Mouse (Mus musculus): ENCODE data around the gene Ttc39b. TPM values are rescaled to one million over a fixed set of nuclear protein-coding genes. Genes with fewer than 3 reads are reported as not detected.

Ttc39b gene
- total and polyA plus RNA-seq, 3 experiments = 11.3 to 109 (median 21.1) TPM

DNA sequence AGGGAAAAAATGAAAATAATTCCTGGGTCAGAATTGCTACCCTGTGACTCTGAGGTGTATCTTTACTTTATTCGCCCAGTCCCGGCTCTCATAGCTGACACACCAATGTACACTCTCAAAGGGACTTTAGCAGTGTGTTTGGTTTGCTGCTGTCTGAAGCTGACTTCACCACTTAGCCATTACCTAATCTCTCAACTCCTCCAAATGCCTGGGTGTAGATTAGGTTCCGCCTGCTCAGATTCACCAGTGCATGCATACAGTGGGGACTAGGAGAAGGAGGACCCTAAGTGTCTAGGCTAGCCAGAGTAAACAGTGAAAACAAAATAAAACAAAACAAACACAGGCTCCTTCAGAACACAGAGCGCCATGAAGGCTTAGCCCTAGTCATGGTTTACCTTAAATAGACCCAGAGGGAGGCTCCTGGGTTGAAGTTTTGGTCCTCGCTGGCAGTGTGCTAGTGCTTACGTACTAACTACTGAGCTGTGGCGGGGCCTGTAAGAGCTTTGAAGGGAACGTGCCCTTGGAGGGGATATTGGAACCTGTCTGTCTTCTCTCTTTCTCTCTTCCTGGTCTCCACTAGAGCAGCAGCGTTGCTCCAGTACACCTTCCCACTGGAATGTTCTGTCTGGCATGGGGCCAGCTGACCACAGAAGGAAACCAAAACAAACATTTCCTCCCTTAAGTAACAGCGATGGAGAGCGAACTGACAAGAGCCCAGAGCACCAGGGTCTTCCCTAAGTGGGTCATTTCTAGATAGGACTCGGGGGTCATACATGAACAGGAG, 16.2 kb downstream of the Ttc39b start:
- peaks cover 0 to 5% of the 10 kb centered on the region in 2 experiments; a peak in 2 of 4 replicates for H3K36me3 ChIP-seq (ENCODE audit: control insufficient read depth in 1 of 2, insufficient read depth in 2 of 2, low read length in 2 of 2)
- no peaks in the 10 kb centered on the region for H3K9me3 ChIP-seq (replicated peaks; ENCODE audit: insufficient read depth, low read length)
- H3K27ac ChIP-seq (ENCODE audit: control insufficient read depth, low read depth, low read length) = no peak overlapping the region
- H3K79me2 ChIP-seq (ENCODE audit: control insufficient read depth, insufficient read depth, low read length, poor library complexity) = no peaks in the 10 kb centered on the region; the same call in 1 of the 2 replicates
- H3K4me1 ChIP-seq (ENCODE audit: control insufficient read depth in 1 of 2, insufficient read depth in 2 of 2, low read length in 2 of 2) = peaks cover 0 to 3% of the 10 kb centered on the region in 2 experiments; a peak in 2 of 4 replicates
- H3K27me3 ChIP-seq (ENCODE audit: control insufficient read depth in 1 of 2, insufficient read depth in 2 of 2, low read length in 2 of 2) = no peaks in the 10 kb centered on the region
- H3K9ac ChIP-seq (ENCODE audit: control insufficient read depth, low read depth, low read length, poor library complexity, severe bottlenecking) = no peak overlapping the region
- DNase-seq (ENCODE audit: low read depth, low spot score) = no peak
- TF ChIP-seq CHD1 (IDR thresholded peaks at IDR 0.05; ENCODE audit: low read depth, low read length) (no peak), POLR2A (IDR thresholded peaks at IDR 0.05; ENCODE audit: control insufficient read depth in 1 of 2, insufficient read depth in 1 of 2, low read depth in 1 of 2, low read length in 2 of 2, poor library complexity in 1 of 2) (no peak), TCF12 (IDR thresholded peaks at IDR 0.05; ENCODE audit: low read depth, low read length) (no peak), MEF2A (IDR thresholded peaks at IDR 0.05; ENCODE audit: extremely low read depth, insufficient replicate concordance, low read depth, low read length, poor library complexity, severe bottlenecking) (no peak), ETS1 (IDR thresholded peaks at IDR 0.05; ENCODE audit: low read depth, low read length) (no peak), ELF1 (IDR thresholded peaks at IDR 0.05; ENCODE audit: low read depth, low read length) (no peak), NELFE (IDR thresholded peaks at IDR 0.05; ENCODE audit: low read depth, low read length) (no peak), MYC (IDR thresholded peaks at IDR 0.05; ENCODE audit: low read depth, low read length) (no peak), E2F4 (IDR thresholded peaks at IDR 0.05; ENCODE audit: borderline replicate concordance, low read depth, low read length) (no peak), USF1 (IDR thresholded peaks at IDR 0.05; ENCODE audit: low read depth, low read length) (no peak), HCFC1 (IDR thresholded peaks at IDR 0.05; ENCODE audit: low read depth, low read length) (no peak), ZNF384 (IDR thresholded peaks at IDR 0.05; ENCODE audit: low read depth, low read length) (no peak)
- no peak overlapping the region for H3K4me3 ChIP-seq (ENCODE audit: control insufficient read depth in 1 of 2, insufficient read depth in 1 of 2, low read depth in 2 of 2, low read length in 2 of 2)

DNA sequence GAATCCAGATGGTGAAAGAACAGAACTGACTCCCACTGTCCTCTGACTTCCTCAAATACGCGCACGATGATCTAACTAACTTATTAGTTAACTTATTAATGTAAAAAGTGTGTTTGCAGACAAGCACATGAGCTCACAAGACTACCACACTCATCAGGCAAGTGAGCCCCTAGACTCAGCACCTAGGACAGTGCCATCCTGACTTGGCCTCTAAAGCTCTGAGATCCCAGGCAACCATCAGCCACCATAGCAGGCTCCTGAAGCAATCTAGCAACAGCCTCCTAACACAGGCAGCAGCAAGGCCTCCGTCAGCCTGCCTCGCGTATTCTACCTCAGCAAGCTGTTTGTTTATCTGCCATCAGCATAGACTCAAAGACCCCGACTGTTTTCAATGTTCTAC, 17.2 kb downstream of the Ttc39b start:
- no peak overlapping the region for H3K9ac ChIP-seq (ENCODE audit: control insufficient read depth, low read depth, low read length, poor library complexity, severe bottlenecking)
- TF ChIP-seq MXI1 (IDR thresholded peaks at IDR 0.05; ENCODE audit: low read depth, low read length) (0 out of 2 replicates have a peak, but pooled peaks have one; percentile 32), KAT2A (conservative IDR thresholded peaks at IDR 0.05; ENCODE audit: low read depth, low read length) (no peak), TAL1 (IDR thresholded peaks at IDR 0.05; ENCODE audit: low read length) (no peak), JUND (IDR thresholded peaks at IDR 0.05; ENCODE audit: low read depth, low read length) (no peak), SIN3A (IDR thresholded peaks at IDR 0.05; ENCODE audit: low read length) (peak; percentile 31; the same call in 1 of the 2 replicates), POLR2A (IDR thresholded peaks at IDR 0.05; ENCODE audit: control insufficient read depth in 1 of 2, insufficient read depth in 1 of 2, low read depth in 1 of 2, low read length in 2 of 2, poor library complexity in 1 of 2) (no peak), ZC3H11A (IDR thresholded peaks at IDR 0.05; ENCODE audit: low read depth, low read length) (no peak)
- no peaks in the 10 kb centered on the region for H3K9me3 ChIP-seq (replicated peaks; ENCODE audit: insufficient read depth, low read length)
- no peaks in the 10 kb centered on the region for H3K27me3 ChIP-seq (ENCODE audit: control insufficient read depth in 1 of 2, insufficient read depth in 2 of 2, low read length in 2 of 2)
- no peak overlapping the region for H3K4me3 ChIP-seq (ENCODE audit: control insufficient read depth in 1 of 2, insufficient read depth in 1 of 2, low read depth in 2 of 2, low read length in 2 of 2)
- peak; percentile 58 for DNase-seq (ENCODE audit: low read depth, low spot score)
- H3K79me2 ChIP-seq (ENCODE audit: control insufficient read depth, insufficient read depth, low read length, poor library complexity) = no peaks in the 10 kb centered on the region; the same call in 1 of the 2 replicates
- no peak overlapping the region for H3K27ac ChIP-seq (ENCODE audit: control insufficient read depth, low read depth, low read length)
- peaks cover 0 to 4% of the 10 kb centered on the region in 2 experiments; a peak in 2 of 4 replicates for H3K4me1 ChIP-seq (ENCODE audit: control insufficient read depth in 1 of 2, insufficient read depth in 2 of 2, low read length in 2 of 2)
- H3K36me3 ChIP-seq (ENCODE audit: control insufficient read depth in 1 of 2, insufficient read depth in 2 of 2, low read length in 2 of 2) = peaks cover 0 to 5% of the 10 kb centered on the region in 2 experiments; a peak in 2 of 4 replicates
